ENCODE assay signal across 8 mouse cellular contexts in genomic region chr9:69989303-69990121, GRCm38 (mm10). TPM values are rescaled to one million over a fixed set of nuclear protein-coding genes. Genes with fewer than 3 reads are reported as not detected.
DNase-seq lines count a peak whose midpoint lies in the region; ATAC-seq lines count a peak whose summit lies in the region.

Gene Bnip2, plus strand, starts transcription at chr9:69989466.

- no peaks in the 10 kb centered on the region for H3K27me3 ChIP-seq in hindbrain, embryonic 12.5 days

- peaks cover 24% of the 10 kb centered on the region for H3K4me1 ChIP-seq in hindbrain, embryonic 12.5 days

- H3K9me3 ChIP-seq in hindbrain, embryonic 12.5 days (replicated peaks), result no peaks in the 10 kb centered on the region

- H3K4me2 ChIP-seq in hindbrain, embryonic 12.5 days (replicated peaks), result peak within 1 kb of the TSS; percentile 65

- under 1% methylated on average over 70 of the region's 76 CpGs for WGBS in hindbrain, embryonic 12.5 days

- H3K4me3 ChIP-seq in hindbrain, embryonic 12.5 days, result peak within 1 kb of the TSS; percentile 99

- H3K9ac ChIP-seq in hindbrain, embryonic 12.5 days, result peak within 1 kb of the TSS; percentile 98

- peak; percentile 98 for DNase-seq in NIH3T3 (ENCODE audit: low read depth)
- peak; percentile 98 to 99 for DNase-seq in cerebellum, postnatal 10 days
- DNase-seq in frontal cortex, postnatal 10 days (ENCODE audit: low spot score in 2 of 2), result peak; percentile 81 to 93
- DNase-seq in layer of hippocampus, postnatal 14 days (ENCODE audit: low spot score in 2 of 2), result peak; percentile 88 to 94
- peak; percentile 99 for DNase-seq in lung, postnatal 14 days
- peak; percentile 90 for DNase-seq in retina, adult 2 months (ENCODE audit: low read depth, low spot score)
- DNase-seq in thymus, postnatal 36 days, result peak; percentile 90 to 92

- peak; percentile 95 for ATAC-seq in hindbrain, embryonic 12.5 days (ENCODE audit: low FRiP score)

- peak within 1 kb of the TSS; percentile 97 for H3K27ac ChIP-seq in hindbrain, embryonic 12.5 days

- H3K36me3 ChIP-seq in hindbrain, embryonic 12.5 days, result peaks cover 10% of the 10 kb centered on the region; the same call in 1 of the 2 replicates

RNA-seq across cellular contexts. Expression of gene Bnip2, which starts in this region (rescaled TPM):
- 109 and 111 TPM in 2 replicates for polyA plus RNA-seq in hindbrain, embryonic 12.5 days (2016; fragmentation: Nextera tagmentation; extraction: Ambion mirVana)
- total RNA-seq in layer of hippocampus, postnatal 14 days (2021), result 10 to 100 TPM; 31.9 to 43.6 TPM

Comparison
In these comparisons a context has a peak if more than half of its experiments do, and no peak if none do; other contexts are left out.
1. Peak in every context shown above with its lines: DNase-seq, ATAC-seq, H3K4me3 ChIP-seq and H3K27ac ChIP-seq.